Mouse (Mus musculus): ENCODE measurements around the gene Slc15a3. TPM values are rescaled to one million over a fixed set of nuclear protein-coding genes. Genes with fewer than 3 reads are reported as not detected.

Slc15a3 gene
- polyA plus RNA-seq, 1 experiment = 0.67 TPM

DNA sequence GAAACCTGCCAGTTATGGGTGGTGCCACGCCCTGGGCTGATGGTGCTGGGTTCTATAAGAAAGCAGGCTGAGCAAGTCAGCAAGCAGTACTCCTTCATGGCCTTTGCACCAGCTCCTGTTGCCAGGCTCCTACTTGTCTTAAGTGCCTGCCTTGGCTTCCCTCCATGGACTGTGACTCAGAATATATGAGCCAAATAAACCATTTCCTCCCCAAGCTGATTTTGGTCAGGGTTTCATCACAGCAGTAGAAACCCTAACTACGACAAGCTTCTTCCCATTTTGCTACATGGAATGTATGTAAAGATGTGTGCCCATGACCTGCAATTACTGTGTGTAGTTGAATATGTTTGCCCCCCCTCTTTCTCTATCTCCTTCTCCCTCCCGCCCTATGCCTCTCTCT is 5.9 kb upstream of the Slc15a3 start:
- H3K27me3 ChIP-seq (ENCODE audit: control insufficient read depth) = no peaks in the 10 kb centered on the region
- H3K36me3 ChIP-seq (ENCODE audit: control insufficient read depth) = no peaks in the 10 kb centered on the region

DNA sequence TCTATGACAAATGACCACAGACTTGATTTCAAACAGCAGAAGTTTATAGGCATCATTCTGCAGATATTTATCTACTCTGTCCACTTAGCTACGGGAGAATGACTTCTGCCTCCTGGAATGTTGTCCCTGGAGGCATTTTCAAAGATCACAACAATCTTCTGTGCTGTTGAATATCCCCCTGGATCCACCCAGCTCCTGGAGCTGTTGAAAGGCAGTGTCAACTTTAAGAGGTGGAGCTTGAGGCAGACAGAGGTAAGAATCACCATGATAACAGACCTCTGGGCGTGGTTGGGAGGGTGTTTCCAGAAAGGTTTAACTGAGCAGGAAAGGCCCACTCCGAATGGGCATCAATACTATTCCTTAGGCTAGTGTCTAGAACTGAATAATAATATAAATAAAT is 3.9 kb upstream of the Slc15a3 start:
- no peaks in the 10 kb centered on the region; the same call in 1 of the 2 replicates for H3K4me1 ChIP-seq (ENCODE audit: control insufficient read depth)
- no peaks in the 10 kb centered on the region for H3K9me3 ChIP-seq (ENCODE audit: control insufficient read depth, low read length)
- H3K27me3 ChIP-seq (ENCODE audit: control insufficient read depth) = no peaks in the 10 kb centered on the region
- H3K36me3 ChIP-seq (ENCODE audit: control insufficient read depth) = no peaks in the 10 kb centered on the region
- no peak for TF ChIP-seq TAL1 (IDR thresholded peaks at IDR 0.05; ENCODE audit: low read length)
- no peak for TF ChIP-seq GATA1 (IDR thresholded peaks at IDR 0.05; ENCODE audit: low read length)
- no peak overlapping the region for H3K4me3 ChIP-seq (replicated peaks)

More for the DNA sequence above, 5.9 kb upstream of the Slc15a3 start:
- Histone ChIP-seq H3K9me3 (ENCODE audit: control insufficient read depth, low read length) (no peaks in the 10 kb centered on the region), H3K4me3 (replicated peaks) (no peak overlapping the region), H3K4me1 (ENCODE audit: control insufficient read depth) (no peaks in the 10 kb centered on the region; the same call in 1 of the 2 replicates)
- no peak for TF ChIP-seq GATA1 (IDR thresholded peaks at IDR 0.05; ENCODE audit: low read length)
- no peak for TF ChIP-seq TAL1 (IDR thresholded peaks at IDR 0.05; ENCODE audit: low read length)

DNA sequence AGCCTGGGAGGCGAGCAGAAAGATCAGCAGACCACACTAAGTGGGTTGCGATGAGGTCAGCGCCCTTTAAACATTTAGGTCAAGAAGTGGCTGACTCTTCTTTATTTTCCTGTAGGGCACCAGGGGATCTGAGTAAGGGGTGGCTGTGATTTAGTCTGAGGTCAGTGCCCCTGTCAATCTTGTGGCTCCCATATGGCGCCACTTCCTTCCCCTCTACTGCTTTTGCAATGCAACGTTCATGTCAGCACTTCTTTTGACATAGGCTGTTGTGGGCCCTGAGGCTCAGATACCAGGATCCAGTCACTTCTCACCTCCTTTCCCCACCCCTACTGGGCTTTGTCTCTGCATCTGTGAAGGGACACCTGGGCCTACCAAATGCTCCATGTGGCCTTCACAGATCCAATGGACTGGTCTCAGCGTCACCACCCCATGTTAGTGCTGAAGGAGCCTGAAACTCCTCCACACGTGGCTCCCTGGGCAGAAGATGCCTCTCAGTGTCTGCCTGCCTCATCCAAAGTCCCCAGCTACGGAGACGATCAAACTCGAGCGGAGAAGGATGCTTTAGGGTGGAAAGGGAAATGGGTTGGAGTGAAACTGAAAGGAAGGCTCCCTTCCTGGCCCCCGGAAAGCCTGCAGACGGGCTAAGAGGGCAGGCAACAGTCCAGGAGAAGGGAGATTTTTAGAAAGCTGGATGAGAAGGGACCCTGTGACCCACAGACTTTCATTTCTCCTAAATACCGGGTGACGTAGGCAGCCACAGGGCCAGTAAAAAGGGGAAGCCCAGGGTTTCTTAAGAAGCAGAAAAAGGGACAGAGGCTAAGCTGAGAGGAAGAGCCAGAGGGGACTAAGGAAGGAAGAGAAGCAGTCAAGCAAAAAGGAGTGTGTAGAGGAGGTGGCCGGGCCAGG is 2.4 kb downstream of the Slc15a3 start:
- Histone ChIP-seq H3K36me3 (ENCODE audit: control insufficient read depth) (no peaks in the 10 kb centered on the region), H3K4me1 (ENCODE audit: control insufficient read depth) (no peaks in the 10 kb centered on the region), H3K9me3 (ENCODE audit: control insufficient read depth, low read length) (no peaks in the 10 kb centered on the region), H3K27me3 (ENCODE audit: control insufficient read depth) (peaks cover 20% of the 10 kb centered on the region), H3K4me3 (replicated peaks) (no peak overlapping the region)
- TF ChIP-seq TAL1 (IDR thresholded peaks at IDR 0.05; ENCODE audit: low read length) (no peak), GATA1 (IDR thresholded peaks at IDR 0.05; ENCODE audit: low read length) (no peak)

DNA sequence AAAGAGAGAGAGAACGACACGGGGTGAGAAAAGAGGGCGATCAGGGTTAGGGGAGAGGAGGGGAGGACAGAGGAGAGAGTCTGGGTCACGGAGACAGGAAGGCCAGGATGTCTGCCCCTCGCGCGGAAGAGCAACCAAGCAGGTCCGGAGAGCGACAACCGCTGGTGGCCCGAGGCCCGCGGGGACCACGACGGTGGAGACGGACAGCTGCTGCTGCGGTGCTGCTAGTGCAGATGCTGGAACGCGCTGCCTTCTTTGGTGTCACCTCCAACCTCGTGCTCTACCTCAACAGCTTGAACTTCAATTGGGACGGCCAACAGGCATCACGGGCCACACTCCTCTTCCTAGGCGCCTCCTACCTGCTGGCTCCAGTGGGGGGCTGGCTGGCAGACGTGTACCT is 3.4 kb downstream of the Slc15a3 start:
- Histone ChIP-seq H3K27me3 (ENCODE audit: control insufficient read depth) (peaks cover 20% of the 10 kb centered on the region), H3K4me3 (replicated peaks) (no peak overlapping the region), H3K36me3 (ENCODE audit: control insufficient read depth) (no peaks in the 10 kb centered on the region), H3K9me3 (ENCODE audit: control insufficient read depth, low read length) (no peaks in the 10 kb centered on the region), H3K4me1 (ENCODE audit: control insufficient read depth) (no peaks in the 10 kb centered on the region)
- no peak for TF ChIP-seq TAL1 (IDR thresholded peaks at IDR 0.05; ENCODE audit: low read length)
- no peak for TF ChIP-seq GATA1 (IDR thresholded peaks at IDR 0.05; ENCODE audit: low read length)

- Histone ChIP-seq H3K9me3 (ENCODE audit: control insufficient read depth, low read length) (no peaks in the 10 kb centered on the region), H3K36me3 (ENCODE audit: control insufficient read depth) (no peaks in the 10 kb centered on the region), H3K27me3 (ENCODE audit: control insufficient read depth) (peaks cover 20% of the 10 kb centered on the region), H3K4me3 (replicated peaks) (no peak overlapping the region), H3K4me1 (ENCODE audit: control insufficient read depth) (no peaks in the 10 kb centered on the region)
- TF ChIP-seq GATA1 (IDR thresholded peaks at IDR 0.05; ENCODE audit: low read length) (no peak), TAL1 (IDR thresholded peaks at IDR 0.05; ENCODE audit: low read length) (no peak)
Measured at GRCm38 (mm10) chr19:10844206-10844605, 4.7 kb downstream of the Slc15a3 start.

DNA sequence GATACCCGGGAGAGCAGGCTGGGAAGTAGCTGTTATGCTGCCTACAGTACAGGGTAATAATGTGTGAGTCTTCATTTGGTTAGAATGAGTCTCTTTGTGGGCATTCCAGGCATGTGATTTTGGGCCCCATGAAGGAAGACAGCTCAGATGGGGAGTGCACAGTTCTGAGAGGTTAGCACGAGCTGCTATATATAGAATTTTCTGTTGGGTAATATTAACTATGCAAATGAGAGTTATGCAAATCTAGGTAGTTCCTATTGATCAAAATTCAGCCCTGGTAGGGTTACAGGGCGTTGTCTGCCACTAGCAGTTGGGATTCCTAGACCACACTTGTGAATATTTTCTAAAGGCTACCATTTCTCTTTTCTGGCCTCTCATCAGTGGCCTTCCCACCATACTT is 5.9 kb downstream of the Slc15a3 start:
- Histone ChIP-seq H3K36me3 (ENCODE audit: control insufficient read depth) (no peaks in the 10 kb centered on the region), H3K9me3 (ENCODE audit: control insufficient read depth, low read length) (no peaks in the 10 kb centered on the region), H3K4me1 (ENCODE audit: control insufficient read depth) (no peaks in the 10 kb centered on the region), H3K27me3 (ENCODE audit: control insufficient read depth) (peaks cover 20% of the 10 kb centered on the region), H3K4me3 (replicated peaks) (no peak overlapping the region)
- TF ChIP-seq TAL1 (IDR thresholded peaks at IDR 0.05; ENCODE audit: low read length) (no peak), GATA1 (IDR thresholded peaks at IDR 0.05; ENCODE audit: low read length) (no peak)

DNA sequence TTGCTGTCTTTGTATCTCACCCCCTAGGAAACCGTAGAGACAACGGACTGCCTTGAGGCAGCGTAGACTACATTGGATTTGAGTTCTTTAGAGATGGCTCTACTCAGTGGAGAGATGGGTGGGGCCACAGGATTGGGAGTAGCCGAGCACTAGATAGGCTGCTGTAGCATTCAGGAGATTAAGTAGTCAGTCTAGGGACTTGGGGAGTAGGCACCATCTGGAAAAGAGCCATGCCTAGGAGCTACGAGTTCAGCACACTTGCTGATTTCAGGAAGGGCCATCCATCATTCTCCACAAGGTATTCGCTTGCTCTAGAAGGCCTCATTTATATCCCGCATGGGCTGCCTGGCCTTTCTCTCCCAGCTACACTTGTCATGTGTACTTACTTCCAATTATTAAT is 6.6 kb downstream of the Slc15a3 start:
- H3K36me3 ChIP-seq (ENCODE audit: control insufficient read depth) = no peaks in the 10 kb centered on the region
- H3K4me3 ChIP-seq (replicated peaks) = no peak overlapping the region
- peaks cover 20% of the 10 kb centered on the region for H3K27me3 ChIP-seq (ENCODE audit: control insufficient read depth)
- no peaks in the 10 kb centered on the region for H3K4me1 ChIP-seq (ENCODE audit: control insufficient read depth)
- H3K9me3 ChIP-seq (ENCODE audit: control insufficient read depth, low read length) = no peaks in the 10 kb centered on the region
- no peak for TF ChIP-seq GATA1 (IDR thresholded peaks at IDR 0.05; ENCODE audit: low read length)

DNA sequence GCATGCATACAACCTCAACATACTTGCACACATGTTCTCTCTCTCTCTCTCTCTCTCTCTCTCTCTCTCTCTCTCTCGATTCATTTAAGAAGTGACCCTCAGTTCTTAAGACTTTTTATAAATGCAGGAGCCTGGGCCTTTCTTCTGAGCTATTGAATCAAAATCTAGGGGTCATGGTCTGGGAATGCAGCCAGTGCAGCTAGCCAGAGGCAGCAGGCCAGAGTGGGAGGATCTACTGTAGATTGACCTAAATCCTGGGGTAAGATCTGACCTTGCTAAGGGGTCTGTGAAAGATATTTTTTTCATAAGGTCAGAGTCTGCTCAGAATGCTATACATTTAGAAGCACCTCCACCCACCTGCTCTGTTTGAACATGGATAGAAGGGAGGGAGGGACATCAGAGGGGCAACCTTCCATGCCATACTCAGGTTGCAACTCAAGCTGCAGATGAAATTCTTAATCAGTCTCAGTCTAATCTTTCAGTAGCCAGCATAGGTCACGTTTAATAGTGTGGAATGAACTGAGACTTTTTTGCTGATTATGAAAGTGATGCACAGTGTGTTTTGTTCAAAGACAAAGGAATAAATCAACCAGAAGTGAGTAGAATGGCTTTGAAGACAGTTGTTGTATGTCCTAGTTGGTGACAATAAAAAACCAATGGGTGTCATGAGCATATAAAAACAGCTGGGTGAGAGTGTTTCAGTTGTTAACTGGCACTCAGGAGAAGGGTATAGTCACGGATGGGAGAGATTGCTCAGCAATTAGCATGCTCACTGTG is 8.0 kb downstream of the Slc15a3 start:
- Histone ChIP-seq H3K9me3 (ENCODE audit: control insufficient read depth, low read length) (no peaks in the 10 kb centered on the region), H3K4me1 (ENCODE audit: control insufficient read depth) (no peaks in the 10 kb centered on the region), H3K36me3 (ENCODE audit: control insufficient read depth) (no peaks in the 10 kb centered on the region), H3K4me3 (replicated peaks) (no peak overlapping the region), H3K27me3 (ENCODE audit: control insufficient read depth) (peaks cover 9% of the 10 kb centered on the region)
- no peak for TF ChIP-seq TAL1 (IDR thresholded peaks at IDR 0.05; ENCODE audit: low read length)
- TF ChIP-seq GATA1 (IDR thresholded peaks at IDR 0.05; ENCODE audit: low read length) = no peak

- Histone ChIP-seq H3K36me3 (ENCODE audit: control insufficient read depth) (no peaks in the 10 kb centered on the region), H3K4me1 (ENCODE audit: control insufficient read depth) (no peaks in the 10 kb centered on the region), H3K4me3 (replicated peaks) (no peak overlapping the region), H3K9me3 (ENCODE audit: control insufficient read depth, low read length) (no peaks in the 10 kb centered on the region), H3K27me3 (ENCODE audit: control insufficient read depth) (no peaks in the 10 kb centered on the region)
- TF ChIP-seq GATA1 (IDR thresholded peaks at IDR 0.05; ENCODE audit: low read length) (no peak), TAL1 (IDR thresholded peaks at IDR 0.05; ENCODE audit: low read length) (no peak)
Measured at GRCm38 (mm10) chr19:10855422-10855821, 15.9 kb downstream of the Slc15a3 start.

Data from erythroblast, embryonic 14.5 days (primary cell).